Mouse (Mus musculus) bone marrow macrophage, adult 2 months (primary cell): ENCODE measurements at regions not wholly inside any gene's neighbourhood (a gene's known extent, or its start where the extent isn't known, plus 50 kb on each side); places are given as distances from the start of the nearest gene placed in this dataset.

ENCODE experiments used
- CTCF ChIP-seq: IDR thresholded peaks from 2 replicates; pipeline ENCODE4 v1.5.1; 2012; ENCODE audit warnings: low read depth, mild to moderate bottlenecking, low read length, moderate library complexity
- POLR2A ChIP-seq: IDR thresholded peaks from 2 replicates; pipeline ENCODE4 v1.6.1; 2012; ENCODE audit warnings: mild to moderate bottlenecking, low read depth, low read length, borderline replicate concordance

GRCm38 (mm10) chr7:129983601-129984120 is 392.0 kb downstream of the Wdr11 start:
- TF ChIP-seq CTCF (no peak), POLR2A (no peak)
